Mouse (Mus musculus) sigmoid colon, adult 10 weeks (tissue): Measurements from ENCODE around the gene Diaph2. TPM values are rescaled to one million over a fixed set of nuclear protein-coding genes. Genes with fewer than 3 reads are reported as not detected.

ENCODE experiments used
- polyA plus RNA-seq: library from polyadenylated mRNA; stranded (reverse); fragments of 350-450 nt; fragmentation: Illumina TruSeq; extraction: RNeasy Lipid Tissue Mini Kit (QIAGEN cat#74804); gene quantifications from one replicate; pipeline ENCODE4 v1.2.3, GENCODE M21; 2014; ENCODE audit warnings: low read depth, low replicate concordance

The Diaph2 gene
- 36.1 TPM for polyA plus RNA-seq

GRCm38 (mm10) chrX:129749571-129750061 lies at the start of gene Diaph2:
Gene Diaph2, plus strand, starts transcription at chrX:129749742.

